Mouse (Mus musculus) liver, embryonic 12.5 days (tissue): ENCODE results near the gene Mgat5. TPM values are rescaled to one million over a fixed set of nuclear protein-coding genes. Genes with fewer than 3 reads are reported as not detected.

ENCODE experiments used
- ATAC-seq: fragments of 200-750 bp; cut with Nextera tagmentation; 2 replicates; pipeline ENCODE4 v1.8.0; 2017; ENCODE audit warnings: moderate number of reproducible peaks, mild to moderate bottlenecking, moderate library complexity
- H3K27ac ChIP-seq: fragments of 300-500 bp; sonication (generic); 2 replicates; pipeline ENCODE4 v1.5.1; 2016; ENCODE audit warnings: mild to moderate bottlenecking
- H3K27me3 ChIP-seq: fragments of 300-500 bp; sonication (generic); replicated peaks from 2 replicates; pipeline ENCODE4 v1.6.1; 2016; ENCODE audit warnings: mild to moderate bottlenecking, moderate library complexity
- H3K36me3 ChIP-seq: fragments of 300-500 bp; sonication (generic); 2 replicates; pipeline ENCODE4 v1.6.1; 2016; ENCODE audit warnings: mild to moderate bottlenecking, moderate library complexity
- H3K4me1 ChIP-seq: fragments of 300-500 bp; sonication (generic); 2 replicates; pipeline ENCODE4 v1.6.1; 2016
- H3K4me2 ChIP-seq: fragments of 300-500 bp; sonication (generic); 2 replicates; pipeline ENCODE4 v1.6.1; 2016; ENCODE audit warnings: mild to moderate bottlenecking, moderate library complexity
- H3K4me3 ChIP-seq: fragments of 300-500 bp; sonication (generic); 2 replicates; pipeline ENCODE4 v1.5.1; 2016; ENCODE audit warnings: mild to moderate bottlenecking, moderate library complexity
- H3K9ac ChIP-seq: fragments of 300-500 bp; sonication (generic); 2 replicates; pipeline ENCODE4 v1.6.1; 2016; ENCODE audit warnings: mild to moderate bottlenecking, moderate library complexity
- H3K9me3 ChIP-seq: fragments of 300-500 bp; sonication (generic); replicated peaks from 2 replicates; pipeline ENCODE4 v1.6.1; 2016; ENCODE audit warnings: mild to moderate bottlenecking, moderate library complexity
- WGBS: fragments of 180-500 bp; shearing (Covaris S2); methylation state at CpG from one replicate; pipeline ENCODE4 v1.1.7; 2016; ENCODE audit not compliant: insufficient replicate concordance; 5-methylcytosine and 5-hydroxymethylcytosine counted together
- polyA plus RNA-seq: library from polyadenylated mRNA; unstranded; fragments of >200 nt; fragmentation: Nextera tagmentation; extraction: Ambion mirVana; gene quantifications from 2 replicates; pipeline ENCODE4 v1.2.1, GENCODE M21; 2016

The Mgat5 gene
- polyA plus RNA-seq, 1 experiment from 2014 or later = 1.3 TPM

DNA sequence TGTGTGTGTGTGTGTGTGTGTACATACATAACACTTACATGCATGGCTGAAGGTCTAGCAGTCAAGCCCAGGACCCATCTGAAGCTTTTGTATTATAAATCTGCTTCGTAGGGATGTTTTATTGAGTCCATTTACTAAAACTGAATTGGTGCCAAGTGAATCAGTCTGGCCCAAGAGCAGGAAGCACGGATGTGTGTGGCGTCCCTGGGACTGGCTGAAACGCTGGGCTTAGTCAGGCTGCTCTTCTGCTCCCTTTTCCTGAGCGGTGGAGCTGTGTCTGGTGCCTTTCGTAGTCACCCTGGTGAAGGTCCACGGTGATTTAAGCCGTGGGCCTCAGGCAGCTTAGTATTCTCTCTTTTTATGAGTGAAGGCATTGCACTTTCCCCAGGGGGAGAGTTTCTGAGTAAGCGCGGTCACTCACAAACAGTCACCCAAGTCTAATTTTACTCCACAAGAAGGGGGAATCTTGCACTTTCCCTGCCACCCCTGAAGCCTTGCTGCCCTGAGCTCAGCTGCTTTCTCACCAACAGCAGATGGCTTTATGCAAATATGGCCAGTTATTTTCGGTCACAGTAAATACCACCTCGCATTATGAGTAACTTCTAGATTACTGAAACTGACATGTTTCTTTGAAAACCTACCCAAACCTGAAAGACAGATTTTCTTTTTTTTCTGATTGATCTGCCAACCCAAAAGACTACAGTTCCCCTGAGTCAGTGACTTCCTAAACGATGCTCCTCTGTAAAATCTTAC, 176.1 kb downstream of the Mgat5 start:
- Histone ChIP-seq H3K27ac (no peak overlapping the region), H3K4me3 (no peak overlapping the region), H3K36me3 (peaks cover 8% of the 10 kb centered on the region; the same call in 1 of the 2 replicates), H3K9ac (no peak overlapping the region), H3K4me1 (no peaks in the 10 kb centered on the region), H3K9me3 (no peaks in the 10 kb centered on the region), H3K27me3 (no peaks in the 10 kb centered on the region), H3K4me2 (no peak overlapping the region)
- no peak for ATAC-seq
- 72% methylated on average over 13 of the region's 13 CpGs for WGBS

DNA sequence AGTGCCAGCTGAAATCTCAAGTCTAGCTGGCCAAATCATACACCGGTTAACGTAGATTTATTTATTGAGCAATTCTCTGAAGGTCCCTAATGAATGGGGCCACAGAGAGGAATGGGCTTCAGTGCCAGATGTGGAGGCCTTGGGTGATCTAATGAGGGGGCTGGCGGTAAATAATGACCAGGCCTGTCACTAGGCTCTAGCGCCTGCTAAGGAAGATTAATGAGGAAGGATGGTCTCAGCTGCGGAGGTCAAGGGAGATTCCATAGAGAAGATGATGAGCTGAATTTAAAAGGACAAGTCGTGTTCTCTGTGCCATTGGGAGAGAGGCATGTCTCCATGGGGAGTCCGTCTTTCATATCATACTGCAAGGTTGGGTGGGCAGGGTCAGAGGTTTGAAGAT, 178.3 kb downstream of the Mgat5 start:
- Histone ChIP-seq H3K27me3 (no peaks in the 10 kb centered on the region), H3K9me3 (no peaks in the 10 kb centered on the region), H3K9ac (no peak overlapping the region), H3K4me3 (no peak overlapping the region), H3K36me3 (peaks cover 13% of the 10 kb centered on the region; the same call in 1 of the 2 replicates), H3K4me1 (no peaks in the 10 kb centered on the region), H3K27ac (no peak overlapping the region), H3K4me2 (no peak overlapping the region)
- ATAC-seq = no peak
- 69% methylated on average over 7 of the region's 7 CpGs for WGBS

DNA sequence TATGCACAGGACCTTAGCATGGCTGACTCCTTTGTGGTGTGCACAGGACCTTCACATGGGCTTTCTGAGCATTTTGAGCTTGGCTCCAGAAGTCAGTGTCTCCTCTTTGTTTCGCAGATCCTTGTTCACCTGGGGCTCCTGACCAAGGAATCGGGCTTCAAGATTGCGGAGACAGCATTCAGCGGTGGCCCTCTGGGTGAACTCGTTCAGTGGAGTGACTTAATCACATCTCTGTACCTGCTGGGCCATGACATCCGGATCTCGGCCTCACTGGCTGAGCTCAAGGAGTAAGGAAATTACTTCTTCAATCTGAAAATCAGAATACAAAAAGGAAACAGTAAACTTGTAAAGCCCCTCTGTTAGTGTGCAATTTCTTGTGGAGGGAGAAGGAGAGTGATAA, 182.4 kb downstream of the Mgat5 start:
- Histone ChIP-seq H3K27me3 (no peaks in the 10 kb centered on the region), H3K9ac (no peak overlapping the region), H3K27ac (no peak overlapping the region), H3K4me1 (no peaks in the 10 kb centered on the region), H3K36me3 (peaks cover 23% of the 10 kb centered on the region; the same call in 1 of the 2 replicates), H3K4me3 (no peak overlapping the region), H3K9me3 (no peaks in the 10 kb centered on the region), H3K4me2 (no peak overlapping the region)
- WGBS = 81% methylated on average over 7 of the region's 7 CpGs
- no peak for ATAC-seq

DNA sequence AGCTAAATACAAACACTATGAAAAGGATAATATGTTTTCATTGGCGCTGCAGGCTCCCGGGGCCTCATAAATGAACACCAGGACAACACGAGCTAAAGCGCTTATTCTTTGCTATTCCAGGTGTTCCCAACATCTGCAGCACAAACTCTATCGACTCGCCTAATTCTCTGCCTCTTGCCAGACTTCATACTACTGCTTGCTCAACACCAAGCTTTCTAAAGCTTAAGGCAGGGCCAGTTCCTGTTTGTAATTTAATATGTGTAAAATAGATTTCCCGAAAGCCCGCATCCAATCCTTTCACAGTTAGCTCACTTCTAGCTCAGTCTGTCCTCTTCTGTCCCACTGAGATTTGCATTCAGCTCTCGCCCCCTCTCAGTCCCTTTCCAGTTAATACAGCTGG, 182.8 kb downstream of the Mgat5 start:
- WGBS = 84% methylated on average over 9 of the region's 9 CpGs
- Histone ChIP-seq H3K4me3 (no peak overlapping the region), H3K4me2 (no peak overlapping the region), H3K36me3 (peaks cover 23% of the 10 kb centered on the region; the same call in 1 of the 2 replicates), H3K27me3 (no peaks in the 10 kb centered on the region), H3K9ac (no peak overlapping the region), H3K27ac (no peak overlapping the region), H3K4me1 (no peaks in the 10 kb centered on the region), H3K9me3 (no peaks in the 10 kb centered on the region)
- ATAC-seq = no peak

DNA sequence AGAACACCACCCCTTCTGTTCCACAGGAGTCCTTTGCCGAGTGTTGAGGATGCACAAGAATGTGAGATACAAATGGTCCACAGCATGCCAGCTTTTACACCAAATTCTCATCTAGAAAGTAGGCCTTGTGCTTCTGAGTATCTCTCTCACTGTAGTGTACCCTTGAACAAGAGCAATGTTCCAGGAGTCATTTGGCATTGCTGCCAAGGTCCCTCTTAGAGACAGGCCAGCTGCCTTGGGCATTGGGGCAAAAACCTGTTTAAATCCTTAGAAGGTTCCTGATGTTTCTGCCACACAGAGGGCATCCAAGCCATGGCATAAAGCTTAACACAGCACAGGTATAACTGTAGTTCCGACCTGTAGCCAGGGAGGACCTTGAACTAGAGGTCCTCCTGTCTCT, 189.9 kb downstream of the Mgat5 start:
- no peak for ATAC-seq
- H3K27me3 ChIP-seq = no peaks in the 10 kb centered on the region
- no peak overlapping the region for H3K9ac ChIP-seq
- peaks cover 13% of the 10 kb centered on the region for H3K36me3 ChIP-seq
- WGBS = 75% methylated on average over 2 of the region's 2 CpGs
- no peaks in the 10 kb centered on the region for H3K4me1 ChIP-seq
- H3K27ac ChIP-seq = no peak overlapping the region
- no peak overlapping the region for H3K4me3 ChIP-seq
- no peak overlapping the region for H3K4me2 ChIP-seq
- H3K9me3 ChIP-seq = no peaks in the 10 kb centered on the region

DNA sequence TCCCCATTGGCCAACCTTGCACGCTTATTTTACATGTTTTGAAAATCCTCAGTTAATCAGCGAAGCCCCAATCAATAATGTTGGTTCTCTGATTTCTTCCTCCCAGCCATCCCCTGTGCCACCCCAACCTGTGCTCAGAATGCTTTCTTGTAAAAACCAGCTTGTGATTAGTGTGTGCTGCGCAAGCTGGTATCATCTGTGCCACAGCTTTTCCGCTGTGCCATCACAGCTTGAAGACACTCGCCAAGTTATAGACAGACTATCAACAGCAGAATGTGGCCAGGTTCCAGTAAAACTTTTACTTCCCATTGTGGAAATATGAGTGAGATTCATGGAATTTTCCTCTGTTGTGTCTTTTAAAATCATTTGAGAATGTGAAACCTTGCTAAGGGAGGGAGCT, 190.9 kb downstream of the Mgat5 start:
- Histone ChIP-seq H3K27ac (no peak overlapping the region), H3K4me2 (no peak overlapping the region), H3K36me3 (peaks cover 13% of the 10 kb centered on the region), H3K4me1 (no peaks in the 10 kb centered on the region), H3K27me3 (no peaks in the 10 kb centered on the region), H3K9me3 (no peaks in the 10 kb centered on the region), H3K4me3 (no peak overlapping the region), H3K9ac (no peak overlapping the region)
- no peak for ATAC-seq
- WGBS = 82% methylated on average over 5 of the region's 5 CpGs

DNA sequence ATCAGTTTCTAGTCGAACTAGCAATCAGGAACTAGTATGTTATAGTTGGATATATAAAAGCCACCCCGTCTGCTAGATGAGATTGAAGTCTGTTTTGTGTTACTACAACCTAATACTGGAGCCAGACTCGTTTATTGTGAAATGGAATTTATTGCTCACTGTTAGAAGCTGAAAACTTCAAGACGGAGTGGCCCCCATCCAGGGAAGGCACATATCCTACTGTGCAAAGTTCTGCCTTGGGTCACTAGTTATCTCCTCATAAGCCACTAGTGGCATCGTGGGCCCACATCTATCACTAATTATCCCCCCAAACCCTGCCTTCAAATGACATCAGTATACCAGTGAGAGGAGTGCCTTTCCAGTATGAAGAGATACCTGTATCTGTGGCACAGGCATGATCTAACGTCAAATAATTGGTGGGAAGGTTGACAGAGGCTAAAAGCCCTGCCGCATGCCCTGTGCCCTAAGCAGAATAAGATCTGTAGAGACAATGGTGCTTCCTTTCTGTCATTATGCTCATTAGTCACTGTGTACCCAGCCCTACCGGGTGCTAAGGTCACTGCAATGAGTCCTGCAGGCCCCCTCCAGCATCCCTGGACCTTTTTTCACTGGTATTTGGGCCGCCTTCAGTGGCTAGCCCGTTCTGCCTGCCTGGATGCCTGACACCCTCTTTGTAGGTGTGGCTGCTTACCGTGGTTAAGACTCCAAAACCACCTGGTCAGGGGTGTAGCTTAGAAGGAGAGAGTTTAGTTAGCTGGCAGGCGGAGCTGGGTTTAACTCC, 191.9 kb downstream of the Mgat5 start:
- 71% methylated on average over 12 of the region's 12 CpGs for WGBS
- Histone ChIP-seq H3K4me2 (no peak overlapping the region), H3K27me3 (no peaks in the 10 kb centered on the region), H3K27ac (no peak overlapping the region), H3K9ac (no peak overlapping the region), H3K4me1 (no peaks in the 10 kb centered on the region), H3K4me3 (no peak overlapping the region), H3K9me3 (no peaks in the 10 kb centered on the region), H3K36me3 (peaks cover 3% of the 10 kb centered on the region)
- ATAC-seq = no peak

DNA sequence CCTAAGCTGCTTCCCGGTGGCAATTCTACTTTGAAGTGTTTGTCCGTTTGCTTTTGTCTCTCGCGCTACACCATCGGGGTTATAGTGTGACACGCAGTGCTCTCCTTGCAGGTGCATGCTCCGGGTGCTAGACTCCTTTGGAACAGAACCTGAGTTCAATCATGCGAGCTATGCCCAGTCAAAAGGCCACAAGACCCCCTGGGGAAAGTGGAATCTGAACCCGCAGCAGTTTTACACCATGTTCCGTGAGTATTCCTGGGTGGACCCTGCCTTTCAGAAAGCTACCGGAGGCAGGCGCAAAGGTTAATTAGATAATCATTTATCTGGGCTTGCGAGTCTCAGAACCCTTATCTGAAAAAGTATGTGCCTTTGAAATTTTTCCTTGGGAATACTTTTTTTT, 192.6 kb downstream of the Mgat5 start:
- no peaks in the 10 kb centered on the region for H3K9me3 ChIP-seq
- no peaks in the 10 kb centered on the region for H3K4me1 ChIP-seq
- H3K4me2 ChIP-seq = no peak overlapping the region
- H3K36me3 ChIP-seq = peaks cover 3% of the 10 kb centered on the region
- no peaks in the 10 kb centered on the region for H3K27me3 ChIP-seq
- H3K27ac ChIP-seq = no peak overlapping the region
- H3K4me3 ChIP-seq = no peak overlapping the region
- ATAC-seq = no peak
- no peak overlapping the region for H3K9ac ChIP-seq
- 78% methylated on average over 13 of the region's 13 CpGs for WGBS

DNA sequence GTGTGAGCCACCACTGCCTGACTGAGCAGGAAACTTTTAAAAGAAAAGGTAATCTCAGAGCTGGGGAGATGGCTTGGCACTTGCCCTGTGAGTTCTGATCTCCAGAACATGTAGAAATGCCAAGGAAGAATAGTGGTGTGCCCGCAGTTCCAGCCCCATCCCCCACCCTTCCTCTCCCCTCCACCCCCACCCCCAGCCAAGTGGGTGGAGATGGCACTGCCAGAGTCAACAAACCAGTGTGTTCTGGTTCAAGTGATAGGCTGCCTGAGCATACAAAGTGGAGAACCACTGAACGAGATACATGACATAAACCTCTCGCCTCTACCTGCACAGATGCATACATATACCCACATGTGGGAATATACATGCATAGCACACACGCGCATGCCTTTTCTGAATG, 193.4 kb downstream of the Mgat5 start:
- Histone ChIP-seq H3K4me1 (no peaks in the 10 kb centered on the region), H3K4me3 (no peak overlapping the region), H3K9me3 (no peaks in the 10 kb centered on the region), H3K9ac (no peak overlapping the region), H3K27me3 (no peaks in the 10 kb centered on the region), H3K4me2 (no peak overlapping the region), H3K27ac (no peak overlapping the region), H3K36me3 (peaks cover 3% of the 10 kb centered on the region)
- WGBS = 72% methylated on average over 5 of the region's 5 CpGs
- ATAC-seq = no peak

DNA sequence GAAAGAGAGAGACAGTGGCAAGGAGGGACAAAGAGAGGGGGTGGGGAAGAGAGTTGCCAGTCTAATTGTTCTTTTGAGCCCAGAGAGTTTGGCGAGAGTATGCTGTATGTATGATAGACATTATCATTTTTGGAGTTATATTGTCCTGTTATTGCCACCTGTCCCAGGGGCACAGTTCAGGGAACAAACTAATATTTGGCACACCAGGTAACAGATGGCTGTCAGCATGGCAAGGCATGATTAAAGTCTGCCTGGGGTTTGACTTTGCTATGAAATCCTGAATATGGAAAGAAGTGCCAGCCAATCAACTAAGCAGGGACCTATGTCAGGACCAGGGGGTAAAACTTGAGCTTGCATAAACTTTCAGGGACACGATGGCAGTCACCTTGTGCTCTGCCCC, 195.4 kb downstream of the Mgat5 start:
- Histone ChIP-seq H3K36me3 (peaks cover 3% of the 10 kb centered on the region), H3K27me3 (no peaks in the 10 kb centered on the region), H3K9ac (no peak overlapping the region), H3K4me2 (no peak overlapping the region), H3K9me3 (no peaks in the 10 kb centered on the region), H3K4me3 (no peak overlapping the region), H3K4me1 (no peaks in the 10 kb centered on the region), H3K27ac (no peak overlapping the region)
- WGBS = 67% methylated on average over 2 of the region's 2 CpGs
- no peak for ATAC-seq

DNA sequence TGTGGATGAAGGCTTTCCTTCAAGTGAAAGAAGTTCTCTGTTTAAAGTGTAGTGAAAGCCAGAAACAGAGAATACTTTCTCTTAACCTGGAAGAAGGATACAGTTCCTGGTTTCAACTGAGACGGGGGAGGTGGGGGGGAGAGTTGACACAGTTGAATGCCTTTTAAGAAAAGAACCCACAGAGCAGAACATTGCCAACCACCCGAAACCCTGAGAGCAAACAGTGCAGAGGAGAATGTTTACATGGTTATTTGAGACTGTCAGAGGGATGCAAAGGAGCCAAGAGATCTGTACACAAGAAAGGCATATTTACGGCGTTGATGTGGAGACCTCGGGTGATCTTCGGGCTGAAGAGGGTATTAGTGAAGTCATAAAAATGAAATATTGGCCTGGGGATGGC, 195.9 kb downstream of the Mgat5 start:
- Histone ChIP-seq H3K9ac (no peak overlapping the region), H3K36me3 (peaks cover 3% of the 10 kb centered on the region), H3K4me3 (no peak overlapping the region), H3K4me2 (no peak overlapping the region), H3K9me3 (no peaks in the 10 kb centered on the region), H3K27me3 (no peaks in the 10 kb centered on the region), H3K4me1 (no peaks in the 10 kb centered on the region), H3K27ac (no peak overlapping the region)
- 71% methylated on average over 6 of the region's 6 CpGs for WGBS
- ATAC-seq = no peak

DNA sequence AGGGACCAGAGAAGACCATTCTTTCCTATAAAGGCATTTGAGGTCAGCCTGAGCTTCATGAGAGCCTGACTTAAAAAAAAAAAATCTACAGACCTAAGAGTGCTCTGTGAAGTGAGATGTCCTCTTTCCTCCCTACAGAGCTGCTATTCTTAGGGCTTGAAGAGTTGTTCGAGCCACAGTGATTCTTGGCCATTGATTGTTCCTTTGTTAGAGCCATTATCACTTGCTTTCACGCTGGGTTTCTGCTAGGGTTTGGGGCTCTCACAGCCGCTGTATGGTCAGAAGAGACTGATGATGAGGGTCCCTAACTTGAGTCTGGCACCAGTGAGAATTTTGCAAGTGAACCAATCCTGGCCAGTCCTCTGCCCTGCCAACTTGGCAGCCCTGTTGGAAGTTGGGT, 199.8 kb downstream of the Mgat5 start:
- H3K4me3 ChIP-seq = no peak overlapping the region

More for the DNA sequence above, 199.8 kb downstream of the Mgat5 start:
- no peak for ATAC-seq
- Histone ChIP-seq H3K9ac (no peak overlapping the region), H3K9me3 (no peaks in the 10 kb centered on the region), H3K4me1 (peaks cover 10% of the 10 kb centered on the region), H3K4me2 (no peak overlapping the region), H3K36me3 (no peaks in the 10 kb centered on the region; the same call in 1 of the 2 replicates), H3K27ac (no peak overlapping the region), H3K27me3 (no peaks in the 10 kb centered on the region)
- 64% methylated on average over 3 of the region's 3 CpGs for WGBS
